Comparison of ENCODE assay signal across 9 mouse cellular contexts in genomic region chr10:77127926-77128325, GRCm38 (mm10). TPM values are rescaled to one million over a fixed set of nuclear protein-coding genes. Genes with fewer than 3 reads are reported as not detected.
DNase-seq lines count a peak whose midpoint lies in the region; ATAC-seq lines count a peak whose summit lies in the region.
"Had no signal": no experiment of that assay in that cellular context is flagged by ENCODE, and none has a peak within 500 bp of the region (broad histone marks: within the 10 kb centered on the region; RNA-seq: fewer than 3 reads in every experiment).

No protein-coding gene starts in this region.

- H3K27me3 ChIP-seq in liver, embryonic 13.5 days: no peaks in the 10 kb centered on the region
- no peaks in the 10 kb centered on the region for H3K27me3 ChIP-seq in liver, embryonic 11.5 days (replicated peaks; ENCODE audit: control insufficient read depth, insufficient read depth, low read length)

- H3K9ac ChIP-seq in liver, embryonic 13.5 days: no peak overlapping the region
- H3K9ac ChIP-seq in liver, embryonic 11.5 days (ENCODE audit: low read depth, low read length): no peak overlapping the region

- H3K27ac ChIP-seq in liver, embryonic 13.5 days: no peak overlapping the region
- no peak overlapping the region for H3K27ac ChIP-seq in liver, embryonic 11.5 days (ENCODE audit: low read depth, low read length)

- DNase-seq in liver, embryonic 13.5 days: no peak
- DNase-seq in liver, embryonic 11.5 days (ENCODE audit: low spot score): no peak
- DNase-seq in adrenal gland, adult 8-10 months: peak; percentile 48
- peak; percentile 93 to 97 for DNase-seq in kidney, adult 8-10 months
- DNase-seq in lung, postnatal 36 days: peak; percentile 47
- no peak for DNase-seq in right cerebral cortex, postnatal 4 days
- no peak for DNase-seq in cerebellum, adult 11 months
- no peak for DNase-seq in ovary, postnatal 10 days (ENCODE audit: low spot score)

- ATAC-seq in liver, embryonic 13.5 days (ENCODE audit: low read depth): peak; percentile 24; the same call in 1 of the 2 replicates
- ATAC-seq in liver, embryonic 11.5 days (replicated peaks; ENCODE audit: low FRiP score): no peak
- ATAC-seq: midbrain, embryonic 16.5 days had no signal

- peaks cover 42% of the 10 kb centered on the region for H3K4me1 ChIP-seq in liver, embryonic 13.5 days (replicated peaks)
- H3K4me1 ChIP-seq in liver, embryonic 11.5 days (replicated peaks; ENCODE audit: control insufficient read depth, insufficient read depth, low read length): peaks cover 25% of the 10 kb centered on the region

- no peaks in the 10 kb centered on the region for H3K36me3 ChIP-seq in liver, embryonic 13.5 days
- H3K36me3 ChIP-seq in liver, embryonic 11.5 days (ENCODE audit: control insufficient read depth, insufficient read depth, low read length): no peaks in the 10 kb centered on the region

- WGBS in liver, embryonic 13.5 days (ENCODE audit: insufficient replicate concordance): 53% methylated on average over 2 of the region's 2 CpGs
- WGBS in liver, embryonic 11.5 days: 58% methylated on average over 2 of the region's 2 CpGs

- H3K4me2 ChIP-seq in liver, embryonic 13.5 days: no peak overlapping the region
- no peak overlapping the region for H3K4me2 ChIP-seq in liver, embryonic 11.5 days

- H3K9me3 ChIP-seq in liver, embryonic 13.5 days (replicated peaks): no peaks in the 10 kb centered on the region
- no peaks in the 10 kb centered on the region for H3K9me3 ChIP-seq in liver, embryonic 11.5 days (ENCODE audit: control insufficient read depth, low read length)

- no peak overlapping the region for H3K4me3 ChIP-seq in liver, embryonic 13.5 days (replicated peaks)
- no peak overlapping the region for H3K4me3 ChIP-seq in liver, embryonic 11.5 days (ENCODE audit: low read depth, low read length)

RNA-seq across cellular contexts. Expression of gene Col18a1, which starts 38.4 kb away (rescaled TPM):
- 29.7 and 36.3 TPM in 2 replicates for polyA plus RNA-seq in liver, embryonic 13.5 days (2015; fragmentation: Nextera tagmentation; extraction: Ambion mirVana)
- 55.3 and 60.2 TPM in 2 replicates for polyA plus RNA-seq in liver, embryonic 11.5 days (2014; fragmentation: Nextera tagmentation; extraction: Ambion mirVana)
- total RNA-seq in adrenal gland, adult 8-10 months (2022): 10 to 100 TPM; 41.9 to 49.0 (median 48.0) TPM

Comparison
In these comparisons a context has a peak if more than half of its experiments do, and no peak if none do; other contexts are left out.
1. DNase-seq: peak in adrenal gland, adult 8-10 months (single experiment), kidney, adult 8-10 months (2 of 2) and lung, postnatal 36 days (single experiment); none in liver, embryonic 13.5 days (single experiment), liver, embryonic 11.5 days (single experiment), right cerebral cortex, postnatal 4 days (single experiment), cerebellum, adult 11 months (single experiment) and ovary, postnatal 10 days (single experiment).